Mouse (Mus musculus) spleen, postnatal 14 days (tissue): ENCODE measurements at regions not wholly inside any gene's neighbourhood (a gene's known extent, or its start where the extent isn't known, plus 50 kb on each side); places are given as distances from the start of the nearest gene placed in this dataset.

Experiments used
- DNase-seq, 2 experiments: peaks; one replicate each; pipeline ENCODE4 v3.0.0; 2021 to 2022; ENCODE audit warnings: low spot score in 2 of 2

GRCm38 (mm10) chr2:170219611-170220401 is 71.9 kb upstream of the Zfp217 start:
- no peak for DNase-seq

DNA sequence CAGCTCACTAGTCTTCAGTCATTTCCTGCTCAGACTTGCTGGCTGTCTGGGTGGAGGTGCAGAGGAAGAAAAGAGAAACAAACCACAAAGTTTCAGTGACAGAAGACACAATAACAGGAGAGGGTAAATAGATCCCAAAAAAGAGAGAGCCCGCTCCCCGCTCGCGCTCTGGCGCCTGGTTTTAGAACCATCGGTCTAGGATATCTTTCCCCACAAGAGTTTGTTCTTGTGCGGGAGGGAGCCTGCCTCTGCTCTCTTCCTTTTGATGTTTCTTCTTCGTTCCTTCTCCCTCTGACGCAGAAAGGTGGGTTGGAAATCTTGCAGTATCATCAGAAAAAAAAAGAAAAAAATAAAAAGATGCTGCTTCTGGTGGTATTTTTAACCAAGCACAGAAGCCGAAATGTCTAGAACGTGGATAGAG is 71.3 kb upstream of the Zfp217 start:
- no peak for DNase-seq

DNA sequence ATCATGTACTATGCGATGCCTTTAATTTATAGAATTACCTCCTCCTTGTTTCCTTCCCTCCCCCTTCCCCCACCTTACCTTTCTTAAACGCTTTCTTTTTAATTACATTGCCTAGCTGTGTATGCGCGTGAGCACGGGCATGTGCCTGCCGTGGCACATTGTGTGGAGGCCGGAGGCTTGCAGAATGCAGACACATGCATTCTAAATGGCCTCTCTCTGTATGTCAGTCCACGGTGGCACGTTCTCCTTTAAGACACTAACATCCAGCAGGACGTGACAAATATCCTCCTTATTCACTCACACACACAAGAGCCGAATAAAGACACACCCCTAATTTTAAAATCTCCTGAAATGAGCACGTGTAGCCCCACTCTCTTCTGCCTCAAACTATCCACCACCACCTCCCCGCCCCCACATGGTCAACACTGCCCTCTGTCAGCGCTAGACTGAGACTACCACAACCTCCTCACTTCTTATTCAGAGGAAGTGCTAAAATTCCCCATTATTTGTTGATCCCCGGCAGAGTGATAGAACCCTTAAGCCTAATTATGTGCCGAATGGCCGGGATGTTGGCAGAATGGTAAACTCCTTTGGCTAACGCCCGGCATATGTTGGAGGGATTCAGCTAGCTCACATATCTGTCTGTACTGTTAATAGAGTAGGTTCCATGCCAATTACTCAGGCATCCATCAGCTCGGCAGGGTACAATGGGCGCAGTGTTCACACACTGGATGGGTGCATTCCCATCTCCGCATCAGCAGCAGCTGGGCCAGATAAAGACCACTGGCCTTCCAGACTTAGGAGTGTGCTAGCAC is 70.5 kb upstream of the Zfp217 start:
- peak; percentile 37 to 61 for DNase-seq

GRCm38 (mm10) chr2:170216311-170216710 is 68.4 kb upstream of the Zfp217 start:
- DNase-seq, result no peak

DNA sequence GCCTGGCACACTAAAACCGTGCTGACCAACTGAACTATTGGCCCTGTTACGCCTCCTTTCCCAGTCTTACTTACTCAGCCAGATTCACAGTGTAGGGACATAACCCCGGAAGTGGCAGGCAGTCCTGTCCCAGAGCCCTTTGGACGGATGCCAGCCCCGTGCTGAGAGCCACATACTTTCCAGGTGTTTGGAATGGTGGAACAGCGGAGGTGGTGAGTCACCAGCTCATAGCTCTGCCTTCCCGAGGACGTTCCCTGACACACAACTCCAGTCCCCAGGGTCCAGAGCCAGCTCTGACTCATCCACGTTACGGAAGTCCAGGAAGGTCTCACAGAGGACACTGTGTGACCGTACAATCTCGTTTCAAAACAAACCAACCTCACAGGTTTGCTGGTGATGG is 61.2 kb upstream of the Zfp217 start:
- DNase-seq, result no peak

DNA sequence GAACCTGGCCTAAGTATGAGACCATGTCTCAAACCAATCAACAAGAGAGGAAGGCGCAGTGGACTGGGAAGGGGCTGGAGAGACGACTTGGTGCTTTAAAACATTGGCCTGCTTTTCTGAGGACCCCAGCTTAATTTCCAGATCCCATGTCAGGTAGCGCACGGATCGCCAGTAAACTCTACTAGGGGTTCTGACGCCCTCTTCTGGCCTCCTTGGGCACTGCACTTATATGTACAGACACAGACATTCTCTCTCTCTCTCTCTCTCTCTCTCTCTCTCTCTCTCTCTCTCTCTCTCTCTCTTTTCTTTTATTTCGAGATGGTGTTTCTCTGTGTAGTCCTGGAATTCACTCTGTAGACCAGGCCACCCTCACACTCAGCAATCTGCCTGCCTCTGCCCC is 60.0 kb upstream of the Zfp217 start:
- DNase-seq, result no peak

DNA sequence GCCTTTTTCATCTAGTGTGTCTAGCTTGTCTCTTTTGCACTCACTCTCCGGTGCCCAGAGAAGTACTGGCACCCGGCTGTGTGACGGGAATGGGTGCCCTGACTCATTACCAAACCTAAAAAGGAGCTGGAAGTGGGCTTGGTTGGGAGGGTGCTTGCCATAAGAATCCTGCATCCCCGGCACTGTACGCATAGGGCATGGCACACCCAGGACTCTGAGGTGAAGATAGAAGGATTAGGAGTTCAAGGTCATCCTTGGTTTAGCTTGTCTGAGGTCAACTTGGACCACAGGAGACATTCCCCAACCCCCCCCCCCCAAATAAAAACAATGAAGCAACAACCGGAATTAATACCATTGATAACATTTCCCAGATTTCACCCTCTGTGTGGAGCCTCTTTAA is 59.5 kb upstream of the Zfp217 start:
- DNase-seq, result no peak

DNA sequence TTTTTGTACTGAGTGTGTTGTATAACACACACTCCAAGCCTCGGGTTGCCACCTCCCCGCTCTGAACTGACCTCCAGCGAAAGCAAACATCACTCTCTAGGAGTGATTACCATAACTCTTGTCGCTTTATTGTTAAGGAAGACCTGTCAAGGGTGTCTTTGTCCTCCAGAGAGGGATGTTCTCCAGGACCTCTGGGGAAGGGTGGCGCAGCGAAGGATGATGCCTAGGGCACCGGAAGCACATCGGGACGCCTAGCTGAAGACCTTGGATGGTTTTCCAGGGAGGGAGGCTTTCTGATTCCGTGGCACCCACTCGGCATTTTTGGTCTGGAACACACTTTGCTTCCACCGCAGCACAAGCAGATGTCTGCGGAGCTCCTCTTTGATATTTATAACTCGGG is 59.0 kb upstream of the Zfp217 start:
- DNase-seq, result no peak

DNA sequence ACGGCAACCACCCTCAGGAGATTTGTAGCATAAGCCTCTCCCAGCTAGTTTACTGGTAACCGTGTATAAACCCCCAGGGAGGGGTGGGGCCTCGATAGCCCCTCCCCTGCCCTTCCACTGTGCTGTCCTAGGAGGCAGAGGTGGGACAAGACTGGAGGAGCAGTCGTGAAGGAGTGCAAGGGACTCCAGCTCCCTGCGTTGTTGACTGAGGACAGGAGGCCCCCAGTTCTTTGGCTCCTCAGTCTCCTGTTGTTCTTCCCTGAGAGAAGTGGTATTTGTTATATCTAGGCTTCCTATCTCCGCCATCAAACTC is 58.5 kb upstream of the Zfp217 start:
- peak in 1 of 2 experiments; percentile 31 for DNase-seq

DNA sequence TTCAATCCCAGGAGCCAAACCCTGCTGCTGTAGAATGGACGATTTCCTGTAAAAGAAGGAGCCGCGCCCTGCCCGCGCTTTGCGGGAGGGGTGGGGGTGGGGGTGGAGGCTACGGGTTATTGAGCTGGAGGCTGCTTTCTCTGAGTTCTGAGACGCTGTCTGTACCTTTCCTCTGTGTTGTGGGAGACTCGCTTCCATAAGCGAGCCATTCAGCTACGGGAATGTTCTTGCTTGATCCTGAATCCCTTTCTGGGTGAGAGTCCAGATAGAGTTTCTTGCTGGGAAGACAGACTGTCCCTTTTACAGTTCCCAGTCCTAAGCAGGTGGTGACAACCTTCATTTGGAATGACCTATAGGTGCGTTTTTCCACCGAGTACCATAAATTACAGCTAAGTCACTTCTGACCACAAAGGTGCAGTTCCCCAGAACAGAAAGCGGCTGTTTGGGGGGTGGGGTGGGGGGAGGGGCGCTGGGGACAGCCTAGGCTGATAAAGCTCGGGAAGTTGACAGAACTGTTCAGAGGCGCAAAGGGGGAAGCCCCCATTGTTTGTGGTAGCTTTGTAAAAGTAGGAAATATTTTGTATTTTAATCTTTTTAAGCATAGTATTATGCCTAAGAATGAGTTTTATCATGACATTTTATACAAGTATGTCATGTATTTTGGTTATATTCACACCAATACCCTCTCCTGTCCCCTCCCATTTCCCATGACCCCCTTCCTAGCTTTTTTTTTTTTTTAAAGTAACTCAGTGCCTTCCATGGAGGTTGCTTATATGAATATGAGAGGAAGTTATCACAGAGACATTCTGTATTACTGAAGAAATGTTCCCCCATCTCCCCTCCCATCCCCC is 57.9 kb upstream of the Zfp217 start:
- DNase-seq, result no peak

- DNase-seq, result no peak
Observed at GRCm38 (mm10) chr2:170204768-170205514, 57.0 kb upstream of the Zfp217 start.

DNA sequence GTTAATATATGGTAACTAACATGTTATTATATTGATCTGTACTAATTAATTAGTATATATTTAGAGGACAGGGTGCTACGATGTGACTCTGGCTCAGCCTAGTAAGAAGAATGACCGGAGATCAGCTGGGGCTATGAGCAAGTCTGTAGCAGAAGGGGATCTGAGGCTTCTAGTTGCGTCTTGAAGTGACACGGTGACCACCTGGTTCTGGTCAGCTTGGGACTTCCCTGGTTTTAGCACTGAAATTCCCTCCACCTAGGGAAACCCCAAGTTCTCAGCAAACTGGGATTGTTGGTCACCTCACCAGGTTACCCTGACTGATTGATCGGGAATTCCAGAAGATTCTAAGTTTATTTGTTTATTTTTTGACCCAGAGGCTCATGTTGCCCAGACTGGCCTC is 55.6 kb upstream of the Zfp217 start:
- DNase-seq, result no peak

DNA sequence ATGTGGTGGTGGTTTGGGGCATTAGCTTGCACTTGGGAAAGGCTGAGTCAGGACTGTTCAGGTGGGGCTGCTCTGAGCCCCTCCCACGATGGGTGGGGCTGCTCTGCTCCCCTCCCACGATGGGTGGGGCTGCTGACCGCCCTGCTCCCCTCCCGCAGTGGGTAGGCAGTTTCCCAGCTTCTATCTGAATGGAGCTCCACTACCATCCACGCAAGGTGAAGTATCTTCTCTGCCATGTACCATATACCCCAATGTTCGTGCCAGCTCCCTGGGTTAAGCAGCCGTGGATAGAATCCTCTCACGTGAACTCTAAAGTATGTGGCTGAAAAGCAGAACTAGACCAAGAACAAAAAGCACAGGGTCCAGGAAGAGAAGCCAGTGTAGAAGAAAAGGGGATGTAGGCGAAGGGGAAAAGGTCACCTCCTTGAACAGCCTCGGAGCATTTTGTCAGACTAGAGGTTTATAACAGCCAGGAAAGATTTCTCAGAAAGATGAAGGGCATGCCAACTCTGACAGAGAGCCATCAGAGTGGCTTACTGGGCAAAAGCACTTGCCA is 54.0 kb upstream of the Zfp217 start:
- no peak for DNase-seq
